Mouse (Mus musculus) forebrain, embryonic 14.5 days (tissue): ENCODE results near the gene Casq2. TPM values are rescaled to one million over a fixed set of nuclear protein-coding genes. Genes with fewer than 3 reads are reported as not detected.

ENCODE experiments used
- ATAC-seq: fragments of 200-750 bp; cut with Nextera tagmentation; 2 replicates; pipeline ENCODE4 v1.8.0; 2017; ENCODE audit warnings: mild to moderate bottlenecking, moderate library complexity
- DNase-seq: peaks from one replicate; pipeline ENCODE4 v3.0.0-alpha.2; 2015; ENCODE audit warnings: low spot score
- H3K27ac ChIP-seq: fragments of 300-500 bp; sonication (generic); 2 replicates; pipeline ENCODE4 v1.5.1; 2014; ENCODE audit warnings: low read depth, mild to moderate bottlenecking, control low read depth, low read length, moderate library complexity
- H3K27me3 ChIP-seq: fragments of 300-500 bp; sonication (generic); replicated peaks from 2 replicates; pipeline ENCODE4 v1.6.1; 2014; ENCODE audit warnings: low read length, control low read depth, mixed read lengths; ENCODE audit not compliant: control insufficient read depth, insufficient read depth
- H3K36me3 ChIP-seq: fragments of 300-500 bp; sonication (generic); 2 replicates; pipeline ENCODE4 v1.6.1; 2014; ENCODE audit warnings: low read length, control low read depth; ENCODE audit not compliant: control insufficient read depth, insufficient read depth
- H3K4me1 ChIP-seq: fragments of 300-500 bp; sonication (generic); 2 replicates; pipeline ENCODE4 v1.6.1; 2014; ENCODE audit warnings: antibody characterized with exemption, low read length, control low read depth; ENCODE audit not compliant: control insufficient read depth, insufficient read depth
- H3K4me2 ChIP-seq: fragments of 300-500 bp; sonication (generic); 2 replicates; pipeline ENCODE4 v1.6.1; 2014; ENCODE audit warnings: mild to moderate bottlenecking, control low read depth, low read length
- H3K4me3 ChIP-seq: fragments of 300-500 bp; sonication (generic); 2 replicates; pipeline ENCODE4 v1.5.1; 2014; ENCODE audit warnings: low read depth, low read length, control low read depth
- H3K9ac ChIP-seq: fragments of 300-500 bp; sonication (generic); 2 replicates; pipeline ENCODE4 v1.6.1; 2014; ENCODE audit warnings: mild to moderate bottlenecking, low read length, control low read depth, moderate library complexity
- H3K9me3 ChIP-seq: fragments of 300-500 bp; sonication (generic); replicated peaks from 2 replicates; pipeline ENCODE4 v1.6.1; 2016; ENCODE audit warnings: low read length, control low read depth, mixed read lengths; ENCODE audit not compliant: control insufficient read depth
- WGBS: fragments of 180-500 bp; shearing (Covaris S2); extraction: QIAGEN DNeasy Blood & Tissue Kit; methylation state at CpG from one replicate; pipeline ENCODE4 v1.1.7; 2014; 5-methylcytosine and 5-hydroxymethylcytosine counted together
- polyA plus RNA-seq: library from polyadenylated mRNA; unstranded; fragments of >200 nt; fragmentation: Nextera tagmentation; extraction: Ambion mirVana; gene quantifications from 2 replicates; pipeline ENCODE4 v1.2.1, GENCODE M21; 2014

Gene Casq2
- 0.48 TPM in 2 replicates for polyA plus RNA-seq

- Histone ChIP-seq H3K4me1 (no peaks in the 10 kb centered on the region), H3K9me3 (no peaks in the 10 kb centered on the region), H3K36me3 (no peaks in the 10 kb centered on the region), H3K27ac (no peak within 1 kb of the TSS), H3K4me3 (no peak within 1 kb of the TSS), H3K4me2 (no peak within 1 kb of the TSS), H3K27me3 (no peaks in the 10 kb centered on the region), H3K9ac (no peak within 1 kb of the TSS)
- ATAC-seq, result no peak
- WGBS, result 76% methylated on average over 4 of the region's 4 CpGs
- no peak for DNase-seq
These were observed at the start of gene Casq2 for GRCm38 (mm10) chr3:102086283-102086682. TSS of gene Casq2 (plus strand) at chr3:102086415.

DNA sequence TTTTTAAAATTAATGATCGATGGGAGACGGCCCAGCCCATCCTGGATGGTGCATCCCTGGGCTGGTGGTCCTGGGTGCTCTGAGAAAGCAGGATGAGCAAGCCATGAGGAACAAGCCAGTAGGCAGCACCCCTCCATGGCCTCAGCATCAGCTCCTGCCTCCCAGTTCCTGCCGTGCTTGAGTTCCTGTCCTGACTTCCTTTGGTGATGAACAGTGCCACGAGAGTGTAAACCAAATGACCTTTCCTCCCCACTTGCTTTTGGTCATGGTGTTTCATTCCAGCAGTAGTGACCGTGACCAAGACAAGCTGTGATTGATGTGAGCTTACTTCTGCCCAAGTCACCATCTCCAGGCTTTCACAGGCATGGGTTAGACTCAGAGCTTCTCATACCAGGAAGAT is 48.4 kb upstream of the Casq2 start:
- no peak for DNase-seq
- Histone ChIP-seq H3K9me3 (no peaks in the 10 kb centered on the region), H3K4me2 (no peak overlapping the region), H3K27ac (no peak overlapping the region), H3K27me3 (no peaks in the 10 kb centered on the region), H3K36me3 (no peaks in the 10 kb centered on the region), H3K4me1 (no peaks in the 10 kb centered on the region), H3K9ac (no peak overlapping the region), H3K4me3 (no peak overlapping the region)
- WGBS, result 92% methylated on average over 5 of the region's 5 CpGs
- ATAC-seq, result no peak

- Histone ChIP-seq H3K9ac (no peak overlapping the region), H3K27me3 (no peaks in the 10 kb centered on the region), H3K4me3 (no peak overlapping the region), H3K36me3 (no peaks in the 10 kb centered on the region), H3K4me1 (no peaks in the 10 kb centered on the region), H3K27ac (no peak overlapping the region), H3K4me2 (no peak overlapping the region), H3K9me3 (no peaks in the 10 kb centered on the region)
- WGBS, result 74% methylated on average over 6 of the region's 6 CpGs
- ATAC-seq, result no peak
- DNase-seq, result no peak
These were observed 47.6 kb upstream of the Casq2 start for GRCm38 (mm10) chr3:102038608-102039007.

GRCm38 (mm10) chr3:102041632-102042031 is 44.6 kb upstream of the Casq2 start:
- H3K4me1 ChIP-seq, result no peaks in the 10 kb centered on the region
- no peak overlapping the region for H3K4me3 ChIP-seq
- H3K9ac ChIP-seq, result no peak overlapping the region
- no peaks in the 10 kb centered on the region for H3K9me3 ChIP-seq
- no peak for ATAC-seq
- H3K36me3 ChIP-seq, result no peaks in the 10 kb centered on the region
- WGBS, result 93% methylated on average over 4 of the region's 4 CpGs
- H3K4me2 ChIP-seq, result no peak overlapping the region
- no peak overlapping the region for H3K27ac ChIP-seq
- no peaks in the 10 kb centered on the region for H3K27me3 ChIP-seq
- no peak for DNase-seq

GRCm38 (mm10) chr3:102045071-102045470 is 41.1 kb upstream of the Casq2 start:
- Histone ChIP-seq H3K4me3 (no peak overlapping the region), H3K4me2 (no peak overlapping the region), H3K27ac (no peak overlapping the region), H3K9me3 (no peaks in the 10 kb centered on the region), H3K36me3 (no peaks in the 10 kb centered on the region), H3K4me1 (no peaks in the 10 kb centered on the region), H3K27me3 (no peaks in the 10 kb centered on the region), H3K9ac (no peak overlapping the region)
- 45% methylated on average over 3 of the region's 3 CpGs for WGBS
- ATAC-seq (no peak), DNase-seq (no peak)

DNA sequence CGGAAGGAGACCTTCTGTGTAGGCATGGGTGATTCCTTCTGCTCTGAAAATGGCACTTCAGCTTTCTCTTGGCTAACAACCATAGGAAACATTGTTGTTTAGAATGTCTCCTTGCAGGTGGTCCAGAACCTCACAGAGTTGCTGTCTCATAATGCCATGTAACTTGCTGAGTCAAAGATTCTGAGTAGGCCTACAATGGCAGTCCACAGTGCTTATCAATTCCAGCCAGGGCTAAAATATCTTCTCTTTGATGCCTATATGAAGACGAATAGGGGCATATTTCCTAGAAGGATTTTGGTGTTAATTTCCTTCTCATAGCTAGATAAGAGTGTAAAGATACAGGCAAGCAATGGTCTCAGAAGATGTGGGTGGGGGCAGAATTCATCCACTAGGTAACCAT is 38.7 kb upstream of the Casq2 start:
- H3K27me3 ChIP-seq, result no peaks in the 10 kb centered on the region
- no peaks in the 10 kb centered on the region for H3K9me3 ChIP-seq
- H3K4me2 ChIP-seq, result no peak overlapping the region
- DNase-seq (no peak), ATAC-seq (no peak)
- H3K4me1 ChIP-seq, result no peaks in the 10 kb centered on the region
- WGBS, result 89% methylated on average over 2 of the region's 2 CpGs
- H3K9ac ChIP-seq, result no peak overlapping the region
- no peaks in the 10 kb centered on the region for H3K36me3 ChIP-seq
- H3K4me3 ChIP-seq, result no peak overlapping the region
- H3K27ac ChIP-seq, result no peak overlapping the region

GRCm38 (mm10) chr3:102049207-102050104 is 36.8 kb upstream of the Casq2 start:
- no peak overlapping the region for H3K4me3 ChIP-seq
- H3K27me3 ChIP-seq, result no peaks in the 10 kb centered on the region
- WGBS, result 74% methylated on average over 14 of the region's 14 CpGs
- H3K27ac ChIP-seq, result no peak overlapping the region
- no peaks in the 10 kb centered on the region for H3K4me1 ChIP-seq
- no peak overlapping the region for H3K9ac ChIP-seq
- no peak for ATAC-seq
- H3K4me2 ChIP-seq, result no peak overlapping the region
- no peak for DNase-seq
- no peaks in the 10 kb centered on the region for H3K36me3 ChIP-seq
- H3K9me3 ChIP-seq, result no peaks in the 10 kb centered on the region

DNA sequence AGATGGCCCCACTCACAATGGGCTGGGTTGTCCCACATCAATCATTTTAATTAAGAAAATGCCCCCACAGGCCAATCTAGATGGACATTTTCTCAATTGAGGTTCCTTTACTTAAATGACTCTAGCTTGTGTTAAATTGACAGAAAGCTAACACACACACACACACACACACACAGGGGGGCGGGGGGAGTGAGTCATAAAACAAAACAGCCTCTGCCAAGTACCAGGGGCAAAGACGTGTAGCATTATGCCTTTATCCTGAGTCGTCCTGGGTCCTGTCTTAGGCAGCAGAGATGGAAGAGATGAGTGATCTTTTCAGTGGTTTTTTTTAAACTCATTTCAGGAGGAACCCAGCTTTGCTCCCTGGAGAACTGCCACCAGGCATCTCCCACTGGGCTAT is 34.2 kb upstream of the Casq2 start:
- Histone ChIP-seq H3K4me2 (no peak overlapping the region), H3K9ac (no peak overlapping the region), H3K4me1 (peaks cover 3% of the 10 kb centered on the region; the same call in 1 of the 2 replicates), H3K27me3 (no peaks in the 10 kb centered on the region), H3K36me3 (no peaks in the 10 kb centered on the region), H3K27ac (no peak overlapping the region), H3K4me3 (no peak overlapping the region), H3K9me3 (no peaks in the 10 kb centered on the region)
- no peak for ATAC-seq
- WGBS, result 40% methylated on average over 3 of the region's 3 CpGs
- DNase-seq, result no peak

GRCm38 (mm10) chr3:102053293-102053692 is 32.9 kb upstream of the Casq2 start:
- DNase-seq (no peak), ATAC-seq (no peak)
- H3K27ac ChIP-seq, result no peak overlapping the region
- 17% methylated on average over 8 of the region's 8 CpGs for WGBS
- no peaks in the 10 kb centered on the region for H3K27me3 ChIP-seq
- no peaks in the 10 kb centered on the region for H3K36me3 ChIP-seq
- H3K4me2 ChIP-seq, result no peak overlapping the region
- H3K4me3 ChIP-seq, result no peak overlapping the region
- no peaks in the 10 kb centered on the region for H3K9me3 ChIP-seq
- no peak overlapping the region for H3K9ac ChIP-seq
- H3K4me1 ChIP-seq, result peaks cover 3% of the 10 kb centered on the region; the same call in 1 of the 2 replicates
